Mouse (Mus musculus) ES-Bruce4 (cell line): ENCODE measurements around the gene Tnip2.

Experiments used
- CTCF ChIP-seq: IDR thresholded peaks from one replicate; pipeline ENCODE4 v1.8.1; 2011; ENCODE audit warnings: low read depth, low read length
- EP300 ChIP-seq: IDR thresholded peaks from 2 replicates; pipeline ENCODE4 v1.6.1; 2011; ENCODE audit warnings: low read depth, low read length; ENCODE audit not compliant: insufficient read depth
- POLR2A ChIP-seq: IDR thresholded peaks from one replicate; pipeline ENCODE4 v1.8.1; 2011; ENCODE audit warnings: low read length; ENCODE audit not compliant: insufficient read depth

DNA sequence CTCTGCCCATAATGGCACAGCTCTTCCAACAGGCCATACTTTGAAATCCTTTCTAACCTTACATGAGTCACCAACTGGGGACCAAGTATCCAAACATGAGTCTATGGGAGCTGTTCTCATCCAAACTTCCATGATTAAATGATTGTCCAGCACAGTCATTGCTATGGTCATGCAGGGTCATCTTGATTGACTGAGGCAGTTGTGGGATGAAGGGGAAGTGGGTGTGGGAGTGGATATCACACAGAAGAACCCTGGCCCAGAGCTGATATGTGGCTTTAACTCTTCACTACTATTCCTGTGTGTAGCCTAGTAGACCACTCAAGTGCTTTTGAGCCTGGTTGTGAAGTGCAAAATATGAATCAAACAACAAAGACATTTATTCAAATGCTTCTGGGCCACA lies 1.3 kb upstream of the Tnip2 start:
- TF ChIP-seq CTCF (no peak), POLR2A (no peak), EP300 (no peak)
